Comparison of ENCODE assay signal across 10 mouse cellular contexts in genomic region chr2:153943537-153943936, GRCm38 (mm10). TPM values are rescaled to one million over a fixed set of nuclear protein-coding genes. Genes with fewer than 3 reads are reported as not detected.
DNase-seq lines count a peak whose midpoint lies in the region; ATAC-seq and TF ChIP-seq lines count a peak whose summit lies in the region.
"Had no signal": no experiment of that assay in that cellular context is flagged by ENCODE, and none has a peak within 500 bp of the region (broad histone marks: within the 10 kb centered on the region; RNA-seq: fewer than 3 reads in every experiment).

No protein-coding gene starts in this region.

- H3K4me2 ChIP-seq in forebrain, embryonic 14.5 days (ENCODE audit: low read length) = no peak overlapping the region
- no peak overlapping the region for H3K4me2 ChIP-seq in forebrain, embryonic 12.5 days
- no peak overlapping the region for H3K4me2 ChIP-seq in stomach, postnatal 0 days (replicated peaks; ENCODE audit: low read depth)
- H3K4me2 ChIP-seq: hindbrain, embryonic 15.5 days had no signal

- peak; percentile 83 for TF ChIP-seq CTCF in stomach, postnatal 0 days (IDR thresholded peaks at IDR 0.05; ENCODE audit: low read depth)

- TF ChIP-seq EP300 in stomach, postnatal 0 days (optimal IDR thresholded peaks at IDR 0.05) = no peak

- ATAC-seq in forebrain, embryonic 14.5 days = no peak
- ATAC-seq in forebrain, embryonic 12.5 days (ENCODE audit: low FRiP score) = no peak
- no peak for ATAC-seq in stomach, postnatal 0 days (ENCODE audit: low FRiP score, low TSS enrichment)

- no peaks in the 10 kb centered on the region for H3K36me3 ChIP-seq in forebrain, embryonic 14.5 days (ENCODE audit: control insufficient read depth, insufficient read depth, low read length)
- no peaks in the 10 kb centered on the region for H3K36me3 ChIP-seq in forebrain, embryonic 12.5 days (replicated peaks)
- no peaks in the 10 kb centered on the region for H3K36me3 ChIP-seq in stomach, postnatal 0 days (ENCODE audit: control insufficient read depth, insufficient read depth, low read length)
- H3K36me3 ChIP-seq: hindbrain, embryonic 15.5 days had no signal

- peak; percentile 52 for DNase-seq in forebrain, embryonic 14.5 days (ENCODE audit: low spot score)
- peak; percentile 49 for DNase-seq in 416B (ENCODE audit: low read depth)
- DNase-seq in adrenal gland, postnatal 14 days = peak; percentile 72
- peak; percentile 77 for DNase-seq in embryo, embryonic 10.5 days (ENCODE audit: low spot score)
- DNase-seq in kidney, postnatal 4 days = peak; percentile 59 to 63
- DNase-seq in lung, postnatal 36 days = peak; percentile 60
- peak; percentile 67 for DNase-seq in stomach, postnatal 0 days (ENCODE audit: low spot score)

- no peak overlapping the region for H3K9ac ChIP-seq in forebrain, embryonic 14.5 days (ENCODE audit: low read length)
- H3K9ac ChIP-seq in forebrain, embryonic 12.5 days = no peak overlapping the region
- H3K9ac ChIP-seq in stomach, postnatal 0 days (ENCODE audit: low read length) = no peak overlapping the region
- H3K9ac ChIP-seq: hindbrain, embryonic 15.5 days had no signal

- 47% methylated on average over 3 of the region's 3 CpGs for WGBS in forebrain, embryonic 14.5 days
- WGBS in forebrain, embryonic 12.5 days = 32% methylated on average over 3 of the region's 3 CpGs
- WGBS in stomach, postnatal 0 days = 30% methylated on average over 3 of the region's 3 CpGs

- H3K4me3 ChIP-seq in forebrain, embryonic 14.5 days (ENCODE audit: low read depth, low read length) = no peak overlapping the region
- no peak overlapping the region for H3K4me3 ChIP-seq in forebrain, embryonic 12.5 days (replicated peaks)
- H3K4me3 ChIP-seq in stomach, postnatal 0 days (ENCODE audit: low read depth, low read length) = no peak overlapping the region
- H3K4me3 ChIP-seq: hindbrain, embryonic 15.5 days had no signal

- no peaks in the 10 kb centered on the region for H3K27me3 ChIP-seq in forebrain, embryonic 14.5 days (replicated peaks; ENCODE audit: control insufficient read depth, insufficient read depth, low read length)
- H3K27me3 ChIP-seq in forebrain, embryonic 12.5 days = no peaks in the 10 kb centered on the region
- H3K27me3 ChIP-seq in stomach, postnatal 0 days (ENCODE audit: control insufficient read depth, insufficient read depth, low read length) = no peaks in the 10 kb centered on the region
- H3K27me3 ChIP-seq: hindbrain, embryonic 15.5 days had no signal

- H3K4me1 ChIP-seq in forebrain, embryonic 14.5 days (ENCODE audit: control insufficient read depth, insufficient read depth, low read length) = no peaks in the 10 kb centered on the region
- no peaks in the 10 kb centered on the region for H3K4me1 ChIP-seq in forebrain, embryonic 12.5 days
- no peaks in the 10 kb centered on the region for H3K4me1 ChIP-seq in stomach, postnatal 0 days (replicated peaks; ENCODE audit: control insufficient read depth, insufficient read depth)
- H3K4me1 ChIP-seq: hindbrain, embryonic 15.5 days had no signal

- no peaks in the 10 kb centered on the region for H3K9me3 ChIP-seq in forebrain, embryonic 14.5 days (replicated peaks; ENCODE audit: control insufficient read depth, low read length)
- H3K9me3 ChIP-seq in forebrain, embryonic 12.5 days = no peaks in the 10 kb centered on the region
- no peaks in the 10 kb centered on the region for H3K9me3 ChIP-seq in stomach, postnatal 0 days (ENCODE audit: control insufficient read depth, low read length)
- H3K9me3 ChIP-seq: hindbrain, embryonic 15.5 days had no signal

- no peak overlapping the region for H3K27ac ChIP-seq in forebrain, embryonic 14.5 days (ENCODE audit: low read depth, low read length)
- no peak overlapping the region for H3K27ac ChIP-seq in forebrain, embryonic 12.5 days
- no peak overlapping the region for H3K27ac ChIP-seq in stomach, postnatal 0 days (replicated peaks)
- H3K27ac ChIP-seq: hindbrain, embryonic 15.5 days had no signal

RNA-seq across cellular contexts. Expression of gene Bpifb4, which starts 5.5 kb away (rescaled TPM):
- polyA plus RNA-seq in forebrain, embryonic 14.5 days (2014; fragmentation: Nextera tagmentation; extraction: Ambion mirVana) = not detected in 2 replicates
- 0.13 TPM in 1 of 2 replicates, not detected in the other for polyA plus RNA-seq in forebrain, embryonic 12.5 days (2016; fragmentation: Nextera tagmentation; extraction: Ambion mirVana)
- total RNA-seq in adrenal gland, postnatal 14 days (2021) = not detected in 2 replicates
- 0.18 and 0.48 TPM in 2 replicates for polyA plus RNA-seq in stomach, postnatal 0 days (2015; fragmentation: Nextera tagmentation; extraction: Ambion mirVana)
- total RNA-seq: neutrophil, adult 5-6 weeks had no signal
- polyA plus RNA-seq: hindbrain, embryonic 15.5 days had no signal

RNA-seq across cellular contexts. Expression of gene Bpifb3, which starts 25.5 kb away (rescaled TPM):
- not detected in 2 replicates for polyA plus RNA-seq in forebrain, embryonic 14.5 days (2014; fragmentation: Nextera tagmentation; extraction: Ambion mirVana)
- not detected in 2 replicates for polyA plus RNA-seq in forebrain, embryonic 12.5 days (2016; fragmentation: Nextera tagmentation; extraction: Ambion mirVana)
- not detected in 2 replicates for total RNA-seq in adrenal gland, postnatal 14 days (2021)
- 0.05 and 0.07 TPM in 2 replicates for polyA plus RNA-seq in stomach, postnatal 0 days (2015; fragmentation: Nextera tagmentation; extraction: Ambion mirVana)
- total RNA-seq: neutrophil, adult 5-6 weeks had no signal
- polyA plus RNA-seq: hindbrain, embryonic 15.5 days had no signal

RNA-seq across cellular contexts. Expression of gene Bpifa6, which starts 31.2 kb away (rescaled TPM):
- not detected in 2 replicates for polyA plus RNA-seq in forebrain, embryonic 14.5 days (2014; fragmentation: Nextera tagmentation; extraction: Ambion mirVana)
- polyA plus RNA-seq in forebrain, embryonic 12.5 days (2016; fragmentation: Nextera tagmentation; extraction: Ambion mirVana) = not detected in 2 replicates
- not detected in 2 replicates for total RNA-seq in adrenal gland, postnatal 14 days (2021)
- 1.5 and 1.6 TPM in 2 replicates for polyA plus RNA-seq in stomach, postnatal 0 days (2015; fragmentation: Nextera tagmentation; extraction: Ambion mirVana)
- total RNA-seq: neutrophil, adult 5-6 weeks had no signal
- polyA plus RNA-seq: hindbrain, embryonic 15.5 days had no signal

RNA-seq across cellular contexts. Expression of gene Bpifb6, which starts 43.3 kb away (rescaled TPM):
- polyA plus RNA-seq in forebrain, embryonic 14.5 days (2014; fragmentation: Nextera tagmentation; extraction: Ambion mirVana) = not detected in 2 replicates
- polyA plus RNA-seq in forebrain, embryonic 12.5 days (2016; fragmentation: Nextera tagmentation; extraction: Ambion mirVana) = not detected in 2 replicates
- total RNA-seq in adrenal gland, postnatal 14 days (2021) = 2.2 and 2.8 TPM in 2 replicates
- polyA plus RNA-seq in stomach, postnatal 0 days (2015; fragmentation: Nextera tagmentation; extraction: Ambion mirVana) = not detected in 2 replicates
- total RNA-seq: neutrophil, adult 5-6 weeks had no signal
